Mouse (Mus musculus): ENCODE measurements around the gene Pakap.

- TF ChIP-seq POLR2A (IDR thresholded peaks at IDR 0.05; ENCODE audit: borderline replicate concordance, low read depth, low read length) (no peak), CTCF (IDR thresholded peaks at IDR 0.05; ENCODE audit: low read depth, low read length) (no peak)
Observed at GRCm38 (mm10) chr4:57832318-57832717, 264.3 kb downstream of the Pakap start.

Measured in bone marrow macrophage, adult 2 months (primary cell).